Comparison of ENCODE assay signal across 9 mouse cellular contexts in the genomic region with DNA sequence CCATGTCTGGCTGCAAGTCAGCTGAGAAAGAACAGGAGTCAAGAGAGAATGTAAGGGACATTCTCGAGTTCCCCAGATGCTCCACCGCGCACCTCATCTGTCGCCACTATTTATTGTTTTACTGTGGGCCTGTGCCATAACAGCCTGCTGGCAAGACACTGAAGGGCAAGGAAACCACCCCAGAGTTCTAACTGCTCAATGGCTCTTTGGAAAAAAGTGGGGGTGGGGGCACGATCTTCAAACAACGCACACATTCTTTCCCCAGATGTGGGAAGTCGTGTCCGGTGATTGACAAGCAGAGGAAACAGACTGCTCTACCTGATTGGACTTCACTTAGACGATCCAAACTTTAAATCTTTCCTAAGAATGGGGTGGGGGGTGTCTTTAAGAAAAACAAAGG. TPM values are rescaled to one million over a fixed set of nuclear protein-coding genes. Genes with fewer than 3 reads are reported as not detected.
DNase-seq lines count a peak whose midpoint lies in the region; ATAC-seq and TF ChIP-seq lines count a peak whose summit lies in the region.
"Had no signal": no experiment of that assay in that cellular context is flagged by ENCODE, and none has a peak within 500 bp of the region (broad histone marks: within the 10 kb centered on the region; RNA-seq: fewer than 3 reads in every experiment).

No protein-coding gene starts in this region.

- no peaks in the 10 kb centered on the region for H3K27me3 ChIP-seq in forebrain, embryonic 16.5 days (replicated peaks; ENCODE audit: control insufficient read depth, insufficient read depth, low read length)
- no peaks in the 10 kb centered on the region; the same call in 1 of the 2 replicates for H3K27me3 ChIP-seq in limb, embryonic 13.5 days

- TF ChIP-seq CTCF in olfactory bulb, adult 2 months (IDR thresholded peaks at IDR 0.05; ENCODE audit: insufficient read depth, low read depth, low read length) = no peak

- peak overlapping the region; percentile 9 for H3K4me3 ChIP-seq in forebrain, embryonic 16.5 days (replicated peaks; ENCODE audit: low read length)
- H3K4me3 ChIP-seq in limb, embryonic 13.5 days = peak overlapping the region; percentile 23
- H3K4me3 ChIP-seq in olfactory bulb, adult 2 months (ENCODE audit: insufficient read depth, low read depth, low read length) = peak overlapping the region; percentile 52

- no peaks in the 10 kb centered on the region for H3K9me3 ChIP-seq in forebrain, embryonic 16.5 days (ENCODE audit: control insufficient read depth, low read length)
- H3K9me3 ChIP-seq in limb, embryonic 13.5 days = no peaks in the 10 kb centered on the region

- 0 out of 2 replicates have a peak overlapping the region, but pooled peaks have one; percentile 6 for H3K9ac ChIP-seq in forebrain, embryonic 16.5 days (replicated peaks; ENCODE audit: low read depth, low read length)
- H3K9ac ChIP-seq in limb, embryonic 13.5 days = no peak overlapping the region; the same call in 1 of the 2 replicates

- H3K4me1 ChIP-seq in forebrain, embryonic 16.5 days (replicated peaks; ENCODE audit: control insufficient read depth, insufficient read depth, low read length) = peaks cover 63% of the 10 kb centered on the region
- peaks cover 65% of the 10 kb centered on the region for H3K4me1 ChIP-seq in limb, embryonic 13.5 days
- peaks cover 23% of the 10 kb centered on the region for H3K4me1 ChIP-seq in olfactory bulb, adult 2 months (ENCODE audit: control insufficient read depth, insufficient read depth, low read length)

- intact Hi-C loops in left cerebral cortex, postnatal 25 days (cut with DNase I) = loop anchor here (10.0 kb wide), 1 partner anchor 343 kb away; the partner anchor contains the start of gene Pkd2

- peak overlapping the region; percentile 35 for H3K4me2 ChIP-seq in forebrain, embryonic 16.5 days (ENCODE audit: low read length)
- H3K4me2 ChIP-seq in limb, embryonic 13.5 days (replicated peaks) = peak overlapping the region; percentile 50

- no peak for TF ChIP-seq POLR2A in olfactory bulb, adult 2 months (IDR thresholded peaks at IDR 0.05; ENCODE audit: insufficient read depth, low read depth, low read length)

- no peak for ATAC-seq in forebrain, embryonic 16.5 days
- no peak for ATAC-seq in limb, embryonic 13.5 days (ENCODE audit: low FRiP score, low read depth)
- ATAC-seq in megakaryocyte, adult 5-6 weeks (ENCODE audit: poor library complexity, severe bottlenecking) = no peak

- no peaks in the 10 kb centered on the region for H3K36me3 ChIP-seq in forebrain, embryonic 16.5 days (ENCODE audit: control insufficient read depth, insufficient read depth)
- no peaks in the 10 kb centered on the region for H3K36me3 ChIP-seq in limb, embryonic 13.5 days

- 14% methylated on average over 9 of the region's 9 CpGs for WGBS in forebrain, embryonic 16.5 days
- 5% methylated on average over 9 of the region's 9 CpGs for WGBS in limb, embryonic 13.5 days
- 14% methylated on average over 9 of the region's 9 CpGs for WGBS in olfactory bulb, adult 2 months

- DNase-seq in left cerebral cortex, postnatal 25 days (ENCODE audit: low spot score in 2 of 2) = peak; percentile 47 to 53
- DNase-seq in left cerebral cortex, adult 9 months (ENCODE audit: low spot score in 2 of 2) = no peak
- DNase-seq in spleen, postnatal 4 days (ENCODE audit: low spot score in 2 of 2) = no peak
- no peak for DNase-seq in kidney, adult 11 months

- H3K27ac ChIP-seq in forebrain, embryonic 16.5 days (ENCODE audit: low read length) = 0 out of 2 replicates have a peak overlapping the region, but pooled peaks have one; percentile 52
- H3K27ac ChIP-seq in limb, embryonic 13.5 days = no peak overlapping the region
- H3K27ac ChIP-seq in olfactory bulb, adult 2 months (ENCODE audit: insufficient read depth, low read depth, low read length) = peak overlapping the region; percentile 97

RNA-seq across cellular contexts. Expression of gene Sparcl1, which starts 1.5 kb away (rescaled TPM):
- total RNA-seq in left cerebral cortex, postnatal 25 days (2021) = 1,000 to 10,000 TPM; 1,388 to 1,439 TPM
- 110 and 137 TPM in 2 replicates for polyA plus RNA-seq in forebrain, embryonic 16.5 days (2015; fragmentation: Nextera tagmentation; extraction: Ambion mirVana)
- 49.6 and 50.6 TPM in 2 replicates for polyA plus RNA-seq in limb, embryonic 13.5 days (2015; fragmentation: Nextera tagmentation; extraction: Ambion mirVana)
- 627 and 723 TPM in 2 replicates for polyA plus RNA-seq in olfactory bulb, adult 2 months (2012; ENCODE audit: insufficient read depth, insufficient read length, low replicate concordance, missing spikeins)
- not detected in 2 replicates for total RNA-seq in megakaryocyte, adult 5-6 weeks (2015)
- total RNA-seq in megakaryocyte, adult 5-6 weeks (2017) = not detected in 2 replicates

RNA-seq across cellular contexts. Expression of gene Gm17660, which starts 34.6 kb away (rescaled TPM):
- not detected for total RNA-seq in left cerebral cortex, postnatal 25 days (2021)
- polyA plus RNA-seq in forebrain, embryonic 16.5 days (2015; fragmentation: Nextera tagmentation; extraction: Ambion mirVana) = not detected in 2 replicates
- not detected in 2 replicates for polyA plus RNA-seq in limb, embryonic 13.5 days (2015; fragmentation: Nextera tagmentation; extraction: Ambion mirVana)
- polyA plus RNA-seq in olfactory bulb, adult 2 months (2012; ENCODE audit: insufficient read depth, insufficient read length, low replicate concordance, missing spikeins) = not detected in 2 replicates
- not detected in 2 replicates for total RNA-seq in megakaryocyte, adult 5-6 weeks (2015)
- total RNA-seq in megakaryocyte, adult 5-6 weeks (2017) = not detected in 2 replicates
- total RNA-seq: heart, postnatal 14 days had no signal

RNA-seq across cellular contexts. Expression of gene Dspp, which starts 58.5 kb away (rescaled TPM):
- total RNA-seq in left cerebral cortex, postnatal 25 days (2021) = not detected
- 0.04 TPM in 1 of 2 replicates, not detected in the other for polyA plus RNA-seq in forebrain, embryonic 16.5 days (2015; fragmentation: Nextera tagmentation; extraction: Ambion mirVana)
- polyA plus RNA-seq in limb, embryonic 13.5 days (2015; fragmentation: Nextera tagmentation; extraction: Ambion mirVana) = 0.03 TPM in 1 of 2 replicates, not detected in the other
- polyA plus RNA-seq in olfactory bulb, adult 2 months (2012; ENCODE audit: insufficient read depth, insufficient read length, low replicate concordance, missing spikeins) = not detected in 2 replicates
- total RNA-seq in megakaryocyte, adult 5-6 weeks (2015) = not detected in 2 replicates
- not detected in 2 replicates for total RNA-seq in megakaryocyte, adult 5-6 weeks (2017)
- total RNA-seq: heart, postnatal 14 days had no signal

Comparison
In these comparisons a context has a peak if more than half of its experiments do, and no peak if none do; other contexts are left out.
1. DNase-seq: peak in left cerebral cortex, postnatal 25 days (2 of 2); none in left cerebral cortex, adult 9 months (0 of 2), spleen, postnatal 4 days (0 of 2) and kidney, adult 11 months (single experiment).
2. Peak in every context shown above with its lines, with median percentiles within 50 percentile points of each other: H3K4me3 ChIP-seq.